9 mouse cellular contexts compared by ENCODE assay signal in the genomic region with DNA sequence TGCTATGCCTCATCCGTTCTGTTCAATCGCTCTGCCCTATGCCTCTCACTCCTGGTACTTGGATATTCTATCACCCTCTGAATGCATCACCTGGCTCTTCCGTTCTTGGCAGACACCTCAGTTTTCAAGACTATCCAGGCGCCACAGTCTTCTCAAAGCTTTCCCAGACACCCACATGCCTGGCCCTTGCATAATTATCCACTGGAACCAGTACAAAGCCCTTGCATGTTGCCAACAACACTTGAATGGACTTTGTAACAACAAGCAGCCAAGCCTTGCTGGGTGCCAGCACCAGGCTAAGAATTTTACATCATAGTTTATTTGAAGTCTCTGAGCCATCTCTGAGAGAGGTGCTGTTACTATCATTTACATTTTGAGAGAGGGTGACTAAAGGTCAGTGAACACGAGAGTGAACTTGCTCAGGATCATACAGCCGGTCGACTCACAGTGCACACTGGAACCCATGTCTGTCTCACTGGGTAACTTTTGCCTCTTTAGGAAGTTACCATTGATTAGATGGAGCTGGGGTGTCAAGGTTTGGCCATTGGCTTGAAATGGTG.
DNase-seq lines count a peak whose midpoint lies in the region; ATAC-seq lines count a peak whose summit lies in the region.
"Had no signal": no experiment of that assay in that cellular context is flagged by ENCODE, and none has a peak within 500 bp of the region (broad histone marks: within the 10 kb centered on the region; RNA-seq: fewer than 3 reads in every experiment).

No protein-coding gene starts in this region.

- ATAC-seq in forebrain, embryonic 15.5 days (replicated peaks) = peak; percentile 38; the same call in 1 of the 2 replicates
- ATAC-seq in forebrain, embryonic 11.5 days (replicated peaks; ENCODE audit: low FRiP score) = no peak
- ATAC-seq in midbrain, embryonic 16.5 days = no peak

- no peak for DNase-seq in forebrain, embryonic 11.5 days (ENCODE audit: low spot score)
- peak; percentile 78 for DNase-seq in right cerebral cortex, adult 18-20 months
- DNase-seq in right cerebral cortex, postnatal 14 days = no peak
- DNase-seq in layer of hippocampus, adult 9-11 months = peak; percentile 82
- DNase-seq in right cerebral cortex, postnatal 36 days (ENCODE audit: low spot score in 2 of 2) = peak; percentile 62 to 65
- no peak for DNase-seq in c-Kit-positive CD71-positive TER-119-positive erythroid progenitor cells, embryonic 14.5 days (ENCODE audit: low spot score)

- no peak overlapping the region for H3K4me2 ChIP-seq in forebrain, embryonic 15.5 days (replicated peaks)
- no peak overlapping the region for H3K4me2 ChIP-seq in forebrain, embryonic 11.5 days (ENCODE audit: low read depth, low read length, severe bottlenecking)
- no peak overlapping the region for H3K4me2 ChIP-seq in midbrain, embryonic 16.5 days (ENCODE audit: low read length)

- H3K9me3 ChIP-seq in forebrain, embryonic 15.5 days = no peaks in the 10 kb centered on the region
- no peaks in the 10 kb centered on the region for H3K9me3 ChIP-seq in forebrain, embryonic 11.5 days (ENCODE audit: control insufficient read depth, low read length)
- no peaks in the 10 kb centered on the region for H3K9me3 ChIP-seq in midbrain, embryonic 16.5 days (replicated peaks; ENCODE audit: control insufficient read depth, low read length, poor library complexity, severe bottlenecking)

- peaks cover 31% of the 10 kb centered on the region for H3K4me1 ChIP-seq in forebrain, embryonic 15.5 days
- no peaks in the 10 kb centered on the region for H3K4me1 ChIP-seq in forebrain, embryonic 11.5 days (replicated peaks; ENCODE audit: control insufficient read depth, insufficient read depth, low read length)
- no peaks in the 10 kb centered on the region for H3K4me1 ChIP-seq in midbrain, embryonic 16.5 days (ENCODE audit: control insufficient read depth, insufficient read depth, low read length)

- no peak overlapping the region for H3K4me3 ChIP-seq in forebrain, embryonic 15.5 days
- H3K4me3 ChIP-seq in forebrain, embryonic 11.5 days (ENCODE audit: low read depth, low read length) = no peak overlapping the region
- H3K4me3 ChIP-seq in midbrain, embryonic 16.5 days (ENCODE audit: low read depth, low read length) = no peak overlapping the region

- H3K9ac ChIP-seq in forebrain, embryonic 15.5 days (replicated peaks) = no peak overlapping the region
- no peak overlapping the region for H3K9ac ChIP-seq in forebrain, embryonic 11.5 days (ENCODE audit: low read length)
- H3K9ac ChIP-seq in midbrain, embryonic 16.5 days (ENCODE audit: low read depth, low read length) = no peak overlapping the region
- H3K9ac ChIP-seq: liver, embryonic 14.5 days had no signal

- H3K27me3 ChIP-seq in forebrain, embryonic 15.5 days = no peaks in the 10 kb centered on the region
- H3K27me3 ChIP-seq in forebrain, embryonic 11.5 days (ENCODE audit: control insufficient read depth, insufficient read depth, low read length) = no peaks in the 10 kb centered on the region
- no peaks in the 10 kb centered on the region for H3K27me3 ChIP-seq in midbrain, embryonic 16.5 days (ENCODE audit: control insufficient read depth, insufficient read depth, low read depth, low read length)

- WGBS in forebrain, embryonic 15.5 days = 59% methylated on average over 7 of the region's 7 CpGs
- 87% methylated on average over 7 of the region's 7 CpGs for WGBS in forebrain, embryonic 11.5 days
- 87% methylated on average over 7 of the region's 7 CpGs for whole genome bisulfite sequencing in midbrain, embryonic 16.5 days

- H3K36me3 ChIP-seq in forebrain, embryonic 15.5 days = no peaks in the 10 kb centered on the region
- H3K36me3 ChIP-seq in forebrain, embryonic 11.5 days (ENCODE audit: control insufficient read depth, insufficient read depth, low read length) = no peaks in the 10 kb centered on the region
- H3K36me3 ChIP-seq in midbrain, embryonic 16.5 days (ENCODE audit: control insufficient read depth, insufficient read depth, low read length) = no peaks in the 10 kb centered on the region

- H3K27ac ChIP-seq in forebrain, embryonic 15.5 days (replicated peaks) = no peak overlapping the region
- no peak overlapping the region for H3K27ac ChIP-seq in forebrain, embryonic 11.5 days (ENCODE audit: low read depth, low read length)
- H3K27ac ChIP-seq in midbrain, embryonic 16.5 days (ENCODE audit: low read length) = no peak overlapping the region
- H3K27ac ChIP-seq: liver, embryonic 14.5 days had no signal

Comparison
In these comparisons a context has a peak if more than half of its experiments do, and no peak if none do; other contexts are left out.
1. DNase-seq: peak in right cerebral cortex, adult 18-20 months (single experiment), layer of hippocampus, adult 9-11 months (single experiment) and right cerebral cortex, postnatal 36 days (2 of 2); none in forebrain, embryonic 11.5 days (single experiment), right cerebral cortex, postnatal 14 days (single experiment) and c-Kit-positive CD71-positive TER-119-positive erythroid progenitor cells, embryonic 14.5 days (single experiment).